Mouse (Mus musculus) megakaryocyte, embryonic 14.5 days (primary cell): Measurements from ENCODE around the gene Eef1akmt1.

ENCODE experiments used
- FLI1 ChIP-seq: IDR thresholded peaks from 2 replicates; pipeline ENCODE4 v1.6.1; 2012; ENCODE audit warnings: low read length, inconsistent platforms, mixed read lengths
- GATA1 ChIP-seq: IDR thresholded peaks from 3 replicates; pipeline ENCODE4 v1.6.1; 2012; ENCODE audit warnings: mixed read lengths, low read length, inconsistent platforms, borderline replicate concordance

- TF ChIP-seq FLI1 (no peak), GATA1 (no peak)
Measured at GRCm38 (mm10) chr14:57619487-57619886, 48.1 kb upstream of the Eef1akmt1 start.
